Mouse (Mus musculus) cerebellum, adult 11-12 months (tissue): ENCODE data around the gene Acaca.
"Not testable (repeated sequence)": the region's sequence is repeated elsewhere in the genome, so short reads cannot be mapped to it uniquely, and the experiment has no call there.

ENCODE experiments used
- DNase-seq: peaks from one replicate; pipeline ENCODE4 v3.0.0; 2022

The Acaca gene

GRCm38 (mm10) chr11:84344522-84345236, 215.2 kb downstream of the Acaca start:
- DNase-seq, result no peak

DNA sequence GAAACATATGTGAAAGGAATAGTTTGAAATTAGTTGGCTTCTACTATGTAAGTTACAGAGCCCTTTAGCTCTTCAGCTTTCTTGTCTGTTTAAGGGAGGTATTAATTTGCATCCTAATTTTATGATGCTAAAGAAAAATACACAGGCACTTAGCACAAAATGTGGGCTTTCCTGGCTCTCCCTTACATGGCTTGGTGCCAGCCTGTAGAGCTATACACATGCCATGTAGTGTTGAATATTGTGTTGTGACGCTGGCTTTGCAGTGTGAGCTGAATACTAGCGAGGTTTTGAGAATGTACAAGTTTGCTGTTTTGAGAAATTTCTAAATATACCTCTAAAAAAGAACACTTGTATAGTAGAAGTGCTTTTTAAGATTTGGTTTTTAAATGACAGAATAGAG, 218.3 kb downstream of the Acaca start:
- no peak for DNase-seq

GRCm38 (mm10) chr11:84348843-84349825, 219.7 kb downstream of the Acaca start:
- no peak for DNase-seq

DNA sequence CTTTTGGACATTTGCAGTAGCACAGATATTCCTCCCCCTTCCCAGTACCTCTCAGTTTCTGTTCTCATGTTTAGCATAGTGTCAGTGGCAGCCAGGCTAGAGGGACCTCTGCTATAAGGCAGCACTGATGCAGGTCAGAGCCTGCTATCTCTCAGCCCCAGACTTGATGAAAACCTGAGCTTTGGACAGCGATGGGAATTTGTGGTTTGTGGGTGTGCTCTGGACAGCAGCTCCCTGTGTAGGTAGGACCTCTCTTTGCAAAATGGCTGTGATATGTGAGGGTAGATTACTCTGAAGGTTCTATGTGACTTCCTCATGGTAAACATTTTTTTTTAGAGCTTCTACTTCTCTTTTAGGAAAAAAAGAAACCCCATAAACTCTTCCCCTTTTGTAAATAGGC, 221.7 kb downstream of the Acaca start:
- no peak for DNase-seq

GRCm38 (mm10) chr11:84353058-84353726, 223.7 kb downstream of the Acaca start:
- DNase-seq, result no peak

GRCm38 (mm10) chr11:84357304-84357703, 227.8 kb downstream of the Acaca start:
- no peak for DNase-seq

DNA sequence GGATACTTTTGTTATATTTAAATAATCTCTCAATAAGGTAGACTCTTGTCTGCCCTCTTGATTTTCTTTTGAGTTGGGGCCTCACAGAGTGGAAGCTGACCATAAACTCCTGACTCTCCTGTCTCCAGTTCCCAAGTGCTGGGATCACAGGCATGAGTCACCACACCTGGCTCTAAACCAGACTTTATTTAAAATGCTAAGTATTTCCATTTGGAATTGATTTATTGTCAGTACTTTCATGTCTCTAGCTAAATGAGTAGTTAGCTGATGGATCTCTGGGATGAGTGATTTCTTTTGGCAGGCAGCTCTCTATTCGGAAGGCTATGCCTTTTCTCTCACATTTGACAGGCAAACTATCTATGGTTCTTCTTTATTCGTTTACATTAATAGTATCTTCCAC, 228.3 kb downstream of the Acaca start:
- no peak for DNase-seq

DNA sequence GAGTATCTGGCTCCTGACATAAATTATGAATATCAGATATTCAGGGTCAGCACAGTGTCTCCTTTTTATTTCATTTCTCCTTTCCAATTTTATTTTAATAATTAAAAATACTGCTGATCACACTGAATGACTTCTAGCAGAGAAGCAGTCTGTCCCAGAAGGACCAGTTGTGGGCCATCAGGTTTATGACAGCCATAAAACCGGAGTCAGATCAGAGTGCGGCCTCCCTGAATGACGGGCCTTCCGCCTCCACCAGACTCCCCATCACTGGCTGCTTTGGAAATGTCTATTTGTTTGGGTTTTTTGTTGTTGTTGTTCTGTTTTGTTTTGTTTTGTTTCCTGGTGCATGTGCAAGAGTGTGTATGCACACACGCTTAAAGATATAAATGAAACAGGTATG, 232.1 kb downstream of the Acaca start:
- no peak for DNase-seq

DNA sequence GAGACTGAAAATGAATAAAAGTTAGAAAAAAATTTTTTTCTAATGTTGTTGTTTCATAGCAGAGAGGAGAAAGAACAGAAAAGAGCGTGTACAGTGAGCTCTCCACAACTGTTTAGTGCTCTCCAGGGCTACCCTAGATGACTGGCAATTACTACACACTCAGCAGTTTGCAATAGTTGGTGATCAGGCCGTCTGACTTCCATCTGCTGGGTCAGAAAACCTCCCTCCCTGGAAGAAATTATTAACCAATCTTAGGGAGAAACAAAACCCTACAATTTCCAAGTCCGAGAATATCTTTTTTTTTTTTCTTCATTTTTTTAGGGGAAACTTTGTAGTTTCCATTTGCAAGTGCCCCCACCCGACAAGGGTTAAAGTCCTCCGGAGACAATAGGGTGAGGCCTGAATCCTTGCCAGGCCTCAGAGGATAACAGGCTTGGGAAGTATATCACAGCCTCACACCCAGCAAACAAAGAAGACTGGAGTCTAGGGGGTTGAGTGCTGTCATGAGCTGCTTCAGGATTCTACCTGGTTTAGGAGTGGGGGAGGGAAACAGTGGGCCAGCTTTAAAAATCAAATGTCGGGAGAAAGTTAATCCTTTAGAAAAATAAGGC, 233.3 kb downstream of the Acaca start:
- DNase-seq, result no peak

GRCm38 (mm10) chr11:84365313-84365712, 235.8 kb downstream of the Acaca start:
- no peak for DNase-seq

DNA sequence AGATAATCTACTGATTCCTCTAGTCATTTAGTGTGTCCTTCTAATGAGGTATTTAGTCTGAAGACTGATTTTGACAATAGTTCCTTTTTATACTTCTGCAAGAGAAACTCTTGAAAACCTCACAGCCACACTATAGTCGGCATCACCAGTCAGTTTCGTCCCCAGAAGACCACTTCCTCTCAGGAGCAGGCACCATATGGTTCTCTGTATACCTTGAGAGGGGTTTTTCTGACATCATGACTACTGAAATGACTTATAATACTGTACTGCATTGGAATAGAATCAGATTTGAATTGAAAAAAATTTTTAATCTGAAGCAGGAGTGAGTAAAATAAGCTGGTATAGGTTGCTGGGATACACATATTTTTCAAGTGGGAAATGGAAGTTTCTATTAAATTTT, 239.4 kb downstream of the Acaca start:
- no peak for DNase-seq

DNA sequence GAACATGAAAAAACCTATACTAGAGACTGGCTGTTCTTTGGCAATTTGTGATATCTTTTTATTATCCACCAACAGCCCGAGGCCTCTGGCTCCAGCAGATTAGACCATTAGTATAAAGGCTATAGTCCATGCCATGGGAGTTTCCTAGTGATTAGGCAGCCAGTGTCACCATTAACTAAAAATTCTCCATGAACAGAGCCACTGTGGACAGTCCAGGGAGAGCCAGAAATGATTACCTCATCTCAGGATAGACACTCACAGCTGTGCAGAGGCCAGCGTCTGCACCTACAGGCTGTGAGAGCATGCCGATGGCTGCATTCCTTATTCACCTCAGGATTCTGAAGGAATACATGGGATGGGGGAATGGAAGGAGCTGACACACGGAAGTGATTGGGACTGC, 243.7 kb downstream of the Acaca start:
- no peak for DNase-seq

DNA sequence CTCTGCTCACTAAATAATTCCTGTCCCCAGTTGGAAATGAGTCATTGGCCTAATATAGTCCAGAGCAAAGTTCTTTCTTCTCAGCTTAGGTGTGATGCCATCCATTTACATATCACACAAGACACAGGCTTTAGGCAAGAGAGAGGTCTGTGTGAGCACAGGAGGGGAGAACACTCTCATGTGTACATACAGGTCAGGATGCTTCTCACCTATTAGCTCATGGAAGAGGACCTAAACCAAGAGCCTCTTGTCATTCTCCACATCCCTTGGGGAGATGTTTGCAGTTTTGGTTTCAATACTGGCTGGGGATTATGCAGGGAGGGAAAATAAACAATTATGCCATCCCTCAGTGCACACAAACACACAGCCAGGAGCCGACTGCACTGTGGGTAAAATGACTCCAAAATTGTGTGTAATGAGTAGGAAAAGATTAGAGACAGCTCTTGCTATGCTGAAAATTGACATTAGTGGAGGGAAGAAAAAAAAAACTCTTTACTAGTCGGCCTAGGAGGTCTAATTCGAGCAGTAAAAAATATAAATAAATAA, 246.6 kb downstream of the Acaca start:
- no peak for DNase-seq

- DNase-seq, result no peak
These were observed 247.3 kb downstream of the Acaca start for GRCm38 (mm10) chr11:84376510-84377365.

DNA sequence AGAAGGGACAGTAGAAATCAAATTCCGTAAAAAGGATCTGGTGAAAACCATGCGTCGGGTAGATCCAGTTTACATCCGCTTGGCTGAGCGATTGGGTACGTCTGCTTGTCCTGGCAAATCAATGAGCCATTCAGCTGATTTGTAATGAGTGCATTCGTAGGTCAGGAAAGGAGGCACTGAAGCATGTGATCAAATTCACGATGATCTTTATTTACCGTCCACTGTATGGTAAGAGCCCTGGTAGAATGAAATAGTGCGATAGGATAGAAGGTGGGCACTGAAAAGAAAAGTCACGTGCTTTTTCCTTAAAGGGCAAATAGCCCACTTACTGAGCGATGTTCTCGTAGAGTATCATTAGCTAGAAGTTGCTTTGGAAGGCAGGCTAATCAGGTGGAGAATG, 253.0 kb downstream of the Acaca start:
- DNase-seq, result no peak

- no peak for DNase-seq
These were observed 254.4 kb downstream of the Acaca start for GRCm38 (mm10) chr11:84383891-84384290.

DNA sequence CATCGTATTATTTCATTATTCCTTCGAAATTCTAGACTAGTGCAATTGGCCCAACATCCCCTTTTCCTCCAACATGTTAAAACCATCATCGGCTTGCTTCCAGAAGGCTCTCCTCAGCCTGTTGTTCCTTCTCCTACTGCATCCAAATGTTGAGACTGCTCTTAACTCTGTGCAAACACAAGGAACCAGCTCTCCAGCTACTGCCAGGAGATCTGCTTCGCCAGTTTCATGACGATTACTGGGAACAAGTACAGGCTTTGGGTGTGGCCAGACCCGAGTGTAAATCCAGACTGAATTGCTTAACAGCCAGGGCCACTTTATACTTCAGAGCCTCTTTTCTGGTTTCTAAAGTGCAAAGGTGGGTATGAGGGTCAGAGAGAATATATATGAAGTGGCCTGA, 259.9 kb downstream of the Acaca start:
- DNase-seq, result no peak

GRCm38 (mm10) chr11:84391126-84391525, 261.7 kb downstream of the Acaca start:
- no peak for DNase-seq

DNA sequence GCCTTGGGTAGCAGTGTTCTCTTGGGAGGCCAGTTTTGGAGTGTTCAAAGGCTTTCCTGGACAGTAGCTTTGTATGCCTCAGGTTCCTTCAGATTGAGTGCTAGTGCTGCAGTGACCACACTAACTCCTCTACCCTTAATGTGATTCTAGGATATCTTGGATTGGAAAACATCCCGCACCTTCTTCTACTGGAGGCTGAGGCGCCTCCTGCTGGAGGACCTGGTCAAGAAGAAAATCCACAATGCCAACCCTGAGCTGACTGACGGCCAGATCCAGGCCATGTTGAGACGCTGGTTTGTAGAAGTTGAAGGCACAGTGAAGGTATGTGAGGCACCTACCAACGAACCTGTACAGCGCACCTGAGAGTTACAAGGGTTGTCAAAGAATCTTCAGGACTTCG, 262.6 kb downstream of the Acaca start:
- DNase-seq, result not testable (repeated sequence)

DNA sequence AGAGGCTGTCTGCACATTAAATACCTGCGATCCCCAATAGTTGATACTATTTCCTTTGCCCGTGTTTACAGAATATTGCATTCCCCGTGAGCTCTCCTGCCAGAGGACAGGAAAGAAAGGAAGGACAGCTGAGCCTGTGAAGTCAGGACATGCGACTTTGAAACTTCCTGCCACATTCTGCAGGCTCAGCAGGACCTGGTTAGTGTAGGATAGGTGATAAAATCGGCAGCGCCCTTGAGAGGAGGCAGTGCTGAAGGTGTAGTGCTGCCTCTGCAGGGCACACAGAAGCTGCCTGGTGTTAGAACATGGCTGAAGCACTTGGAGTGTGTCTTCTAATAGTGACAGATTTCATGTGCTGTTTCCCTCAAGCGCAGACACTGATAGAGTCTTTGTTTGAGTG, 264.1 kb downstream of the Acaca start:
- DNase-seq, result no peak

GRCm38 (mm10) chr11:84395010-84395409, 265.5 kb downstream of the Acaca start:
- DNase-seq, result no peak

DNA sequence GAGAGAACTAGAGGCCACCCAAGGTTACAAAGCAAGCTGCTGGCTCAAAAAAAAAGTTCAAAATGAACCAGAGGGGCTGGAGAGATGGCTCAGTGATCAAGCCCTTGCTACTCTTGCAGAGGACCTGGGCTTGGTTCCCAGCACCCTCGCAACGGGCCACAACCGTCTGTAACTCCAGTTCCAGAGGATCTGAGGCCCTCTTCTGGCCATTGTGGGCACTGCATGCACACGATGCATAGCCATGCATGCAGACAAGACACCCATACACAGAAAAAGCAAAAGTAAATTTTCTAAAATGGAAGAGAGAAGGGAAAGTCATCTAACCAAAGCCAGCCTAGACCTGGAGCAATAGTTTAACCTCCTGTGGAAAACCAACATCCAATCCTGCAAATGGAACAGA, 277.3 kb downstream of the Acaca start:
- no peak for DNase-seq
